Mouse (Mus musculus) liver, embryonic 16.5 days (tissue): ENCODE measurements around the gene Peli1. TPM values are rescaled to one million over a fixed set of nuclear protein-coding genes. Genes with fewer than 3 reads are reported as not detected.

Experiments
- ATAC-seq: fragments of 200-750 bp; cut with Nextera tagmentation; 2 replicates; pipeline ENCODE4 v1.8.0; 2017; ENCODE audit warnings: low read depth, mild to moderate bottlenecking, moderate number of reproducible peaks, moderate library complexity
- H3K27ac ChIP-seq: fragments of 300-500 bp; sonication (generic); 2 replicates; pipeline ENCODE4 v1.5.1; 2014; ENCODE audit warnings: mild to moderate bottlenecking, low read length
- H3K27me3 ChIP-seq: fragments of 300-500 bp; sonication (generic); 2 replicates; pipeline ENCODE4 v1.6.1; 2014; ENCODE audit warnings: low read depth, low read length, mixed read lengths; ENCODE audit not compliant: control insufficient read depth, insufficient read depth
- H3K36me3 ChIP-seq: fragments of 300-500 bp; sonication (generic); 2 replicates; pipeline ENCODE4 v1.6.1; 2014; ENCODE audit warnings: mild to moderate bottlenecking; ENCODE audit not compliant: control insufficient read depth, insufficient read depth
- H3K4me1 ChIP-seq: fragments of 300-500 bp; sonication (generic); 2 replicates; pipeline ENCODE4 v1.6.1; 2014; ENCODE audit warnings: low read depth, low read length, mixed read lengths; ENCODE audit not compliant: control insufficient read depth
- H3K4me2 ChIP-seq: fragments of 300-500 bp; sonication (generic); 2 replicates; pipeline ENCODE4 v1.6.1; 2014; ENCODE audit warnings: low read depth, low read length, mixed read lengths
- H3K4me3 ChIP-seq: fragments of 300-500 bp; sonication (generic); 2 replicates; pipeline ENCODE4 v1.5.1; 2014; ENCODE audit warnings: low read depth, mild to moderate bottlenecking, low read length
- H3K9ac ChIP-seq: fragments of 300-500 bp; sonication (generic); 2 replicates; pipeline ENCODE4 v1.6.1; 2014; ENCODE audit warnings: low read depth, low read length
- H3K9me3 ChIP-seq: fragments of 300-500 bp; sonication (generic); replicated peaks from 2 replicates; pipeline ENCODE4 v1.6.1; 2016; ENCODE audit warnings: low read length; ENCODE audit not compliant: control insufficient read depth
- WGBS: fragments of 180-500 bp; shearing (Covaris S2); extraction: QIAGEN DNeasy Blood & Tissue Kit; methylation state at CpG from one replicate; pipeline ENCODE4 v1.1.7; 2014; ENCODE audit not compliant: insufficient replicate concordance; 5-methylcytosine and 5-hydroxymethylcytosine counted together
- polyA plus RNA-seq: library from polyadenylated mRNA; unstranded; fragments of >200 nt; fragmentation: Nextera tagmentation; extraction: Ambion mirVana; gene quantifications from 2 replicates; pipeline ENCODE4 v1.2.1, GENCODE M21; 2015

Gene Peli1
- polyA plus RNA-seq, 1 experiment from 2014 or later: 9.4 TPM

DNA sequence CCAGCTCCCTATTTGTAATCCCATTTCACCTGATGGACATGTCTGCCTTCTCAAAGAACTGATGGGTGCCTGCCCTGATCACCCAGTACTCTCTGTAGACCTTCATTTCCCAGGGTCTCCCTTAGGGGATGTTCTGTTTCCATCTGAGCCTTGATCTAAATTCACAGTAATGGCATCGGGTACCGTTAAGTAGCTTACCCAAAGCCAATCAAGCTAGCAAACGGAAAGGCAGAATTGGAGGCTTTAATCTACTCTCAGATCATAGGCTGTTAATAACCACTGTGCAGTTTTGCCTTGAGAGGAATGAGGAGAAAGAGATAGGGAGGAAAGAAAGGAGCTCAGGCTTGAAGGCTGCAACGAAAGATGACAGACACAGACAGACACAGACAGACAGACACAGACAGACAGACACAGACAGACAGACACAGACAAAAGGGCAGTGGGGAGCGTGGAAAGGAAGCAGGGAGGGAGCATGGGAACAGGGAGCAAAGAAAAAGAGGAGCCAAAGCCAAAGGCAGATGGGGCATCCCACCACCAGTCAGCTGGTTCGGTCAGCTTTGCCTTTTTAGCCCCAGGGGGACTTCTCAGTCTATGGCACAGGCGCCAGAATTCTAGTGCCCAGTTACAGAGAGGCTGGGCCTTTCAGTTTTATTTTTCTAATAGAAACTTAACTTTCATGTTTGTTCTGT is 30.6 kb upstream of the Peli1 start:
- Histone ChIP-seq H3K4me1 (no peaks in the 10 kb centered on the region; the same call in 1 of the 2 replicates), H3K4me3 (no peak overlapping the region), H3K4me2 (no peak overlapping the region), H3K27ac (no peak overlapping the region), H3K36me3 (no peaks in the 10 kb centered on the region), H3K9me3 (no peaks in the 10 kb centered on the region), H3K9ac (no peak overlapping the region), H3K27me3 (no peaks in the 10 kb centered on the region)
- no peak for ATAC-seq
- WGBS: 65% methylated on average over 7 of the region's 7 CpGs

GRCm38 (mm10) chr11:21061075-21061403 is 30.1 kb upstream of the Peli1 start:
- no peak overlapping the region for H3K4me2 ChIP-seq
- H3K27ac ChIP-seq: no peak overlapping the region
- 59% methylated on average over 8 of the region's 8 CpGs for WGBS
- H3K4me3 ChIP-seq: no peak overlapping the region
- H3K9ac ChIP-seq: no peak overlapping the region
- H3K27me3 ChIP-seq: no peaks in the 10 kb centered on the region
- H3K9me3 ChIP-seq: no peaks in the 10 kb centered on the region
- no peaks in the 10 kb centered on the region for H3K36me3 ChIP-seq
- no peaks in the 10 kb centered on the region; the same call in 1 of the 2 replicates for H3K4me1 ChIP-seq
- ATAC-seq: no peak

DNA sequence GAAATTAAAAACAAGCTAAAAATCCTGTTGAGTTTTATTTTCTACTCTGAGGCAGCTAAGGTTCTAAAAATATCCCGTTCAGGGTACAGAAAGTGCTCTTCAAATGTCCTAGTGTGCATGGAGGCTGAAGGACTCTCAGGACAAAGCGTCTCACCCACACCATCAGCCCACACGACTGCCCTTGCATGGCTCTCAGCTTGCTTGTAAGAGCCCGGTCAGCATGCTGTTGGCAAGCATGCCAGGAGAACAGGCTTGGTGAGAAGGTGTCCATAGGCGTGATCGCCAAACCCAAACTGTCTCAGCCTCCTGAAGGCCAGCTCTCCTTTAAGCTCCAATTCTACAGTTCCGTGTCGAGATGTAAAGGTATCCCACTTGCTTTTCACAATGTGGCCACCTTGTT is 29.7 kb upstream of the Peli1 start:
- no peaks in the 10 kb centered on the region; the same call in 1 of the 2 replicates for H3K4me1 ChIP-seq
- no peaks in the 10 kb centered on the region for H3K36me3 ChIP-seq
- no peak overlapping the region for H3K4me3 ChIP-seq
- H3K27me3 ChIP-seq: no peaks in the 10 kb centered on the region
- no peak overlapping the region for H3K9ac ChIP-seq
- H3K4me2 ChIP-seq: no peak overlapping the region
- WGBS: 69% methylated on average over 8 of the region's 8 CpGs
- ATAC-seq: no peak
- no peaks in the 10 kb centered on the region for H3K9me3 ChIP-seq
- no peak overlapping the region for H3K27ac ChIP-seq

DNA sequence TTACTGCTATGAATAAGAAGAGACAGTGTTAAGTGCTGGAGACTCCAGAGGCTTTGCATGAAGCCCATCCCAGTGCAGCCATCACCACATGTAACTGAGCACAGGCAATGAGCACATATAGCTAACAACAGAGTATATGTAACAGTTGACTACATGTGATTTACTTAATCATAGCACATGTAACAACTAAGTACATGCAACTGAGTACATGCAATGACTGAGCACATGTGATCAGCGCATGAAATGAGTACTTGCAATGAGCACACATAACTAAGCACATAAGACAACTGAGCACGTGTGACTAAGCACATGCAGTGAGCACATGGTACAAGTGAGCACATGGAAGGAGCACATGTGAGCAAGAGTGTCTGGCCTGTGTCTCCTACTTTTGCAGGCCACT is 29.0 kb upstream of the Peli1 start:
- no peak for ATAC-seq
- no peak overlapping the region for H3K9ac ChIP-seq
- no peak overlapping the region for H3K4me3 ChIP-seq
- no peaks in the 10 kb centered on the region for H3K9me3 ChIP-seq
- H3K27ac ChIP-seq: no peak overlapping the region
- 72% methylated on average over 2 of the region's 2 CpGs for WGBS
- H3K27me3 ChIP-seq: no peaks in the 10 kb centered on the region
- no peaks in the 10 kb centered on the region; the same call in 1 of the 2 replicates for H3K4me1 ChIP-seq
- no peaks in the 10 kb centered on the region for H3K36me3 ChIP-seq
- H3K4me2 ChIP-seq: no peak overlapping the region

DNA sequence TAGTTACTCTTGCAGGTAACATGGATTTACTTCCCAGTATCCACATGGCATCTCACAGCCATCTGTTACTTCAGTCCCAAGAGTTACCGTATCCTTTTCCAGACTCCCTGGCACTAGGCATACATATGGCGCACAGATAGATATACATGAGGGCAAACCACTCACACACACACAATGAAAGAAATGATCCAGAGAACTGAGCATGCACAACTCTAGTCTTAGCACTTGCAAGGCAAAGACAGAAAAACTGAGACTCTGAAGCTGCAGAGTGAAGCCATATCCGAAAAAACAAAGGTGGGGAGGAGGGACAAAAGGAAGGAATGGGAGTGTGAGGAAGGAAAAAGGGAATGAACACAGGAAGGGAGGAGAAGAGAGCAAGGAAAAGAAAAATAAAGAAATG is 27.8 kb upstream of the Peli1 start:
- 58% methylated on average over 3 of the region's 3 CpGs for WGBS
- no peak overlapping the region for H3K9ac ChIP-seq
- no peak overlapping the region for H3K4me2 ChIP-seq
- no peaks in the 10 kb centered on the region for H3K4me1 ChIP-seq
- H3K36me3 ChIP-seq: no peaks in the 10 kb centered on the region
- H3K4me3 ChIP-seq: no peak overlapping the region
- no peaks in the 10 kb centered on the region for H3K27me3 ChIP-seq
- no peak overlapping the region for H3K27ac ChIP-seq
- ATAC-seq: no peak
- H3K9me3 ChIP-seq: no peaks in the 10 kb centered on the region

- Histone ChIP-seq H3K36me3 (no peaks in the 10 kb centered on the region), H3K9me3 (no peaks in the 10 kb centered on the region), H3K4me3 (no peak overlapping the region), H3K27ac (no peak overlapping the region), H3K27me3 (no peaks in the 10 kb centered on the region), H3K4me2 (no peak overlapping the region; the same call in 1 of the 2 replicates), H3K9ac (no peak overlapping the region), H3K4me1 (peaks cover 3% of the 10 kb centered on the region)
- 50% methylated on average over 2 of the region's 2 CpGs for WGBS
- peak; percentile 69 for ATAC-seq
These were observed 11.7 kb upstream of the Peli1 start for GRCm38 (mm10) chr11:21079400-21079799.

DNA sequence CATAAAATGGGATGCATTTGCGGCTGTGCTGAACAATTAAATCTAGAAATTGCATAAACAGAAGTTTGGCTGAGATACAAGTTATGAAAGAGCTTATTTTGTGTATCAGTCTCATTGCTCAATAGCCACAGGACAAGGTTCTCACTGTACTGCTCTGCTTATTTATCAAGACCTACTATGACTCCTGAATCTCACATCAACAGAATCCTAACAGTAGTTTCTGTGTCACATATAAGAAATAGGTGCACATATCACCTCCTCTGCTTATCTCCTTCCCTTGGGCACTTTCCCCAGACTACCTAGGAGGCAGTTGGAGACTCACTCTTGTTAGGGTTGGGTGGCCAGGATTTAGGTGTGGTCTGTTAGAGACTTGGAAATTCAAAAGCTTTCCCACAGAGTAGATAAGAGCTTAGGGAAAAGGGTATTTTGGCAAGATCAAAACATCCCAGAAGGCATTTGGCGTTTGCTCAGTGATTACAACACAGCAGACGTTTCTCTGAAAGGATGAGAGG is 11.2 kb upstream of the Peli1 start:
- whole genome bisulfite sequencing: 34% methylated on average over 3 of the region's 3 CpGs
- peak; percentile 68 for ATAC-seq
- Histone ChIP-seq H3K4me2 (no peak overlapping the region; the same call in 1 of the 2 replicates), H3K4me3 (no peak overlapping the region), H3K4me1 (peaks cover 3% of the 10 kb centered on the region), H3K27ac (no peak overlapping the region), H3K36me3 (no peaks in the 10 kb centered on the region), H3K9ac (no peak overlapping the region), H3K9me3 (no peaks in the 10 kb centered on the region), H3K27me3 (no peaks in the 10 kb centered on the region)

GRCm38 (mm10) chr11:21081169-21081568 is 9.9 kb upstream of the Peli1 start:
- no peaks in the 10 kb centered on the region for H3K9me3 ChIP-seq
- no peaks in the 10 kb centered on the region for H3K36me3 ChIP-seq
- no peak overlapping the region for H3K4me2 ChIP-seq
- H3K27ac ChIP-seq: no peak overlapping the region
- H3K27me3 ChIP-seq: peaks cover 2% of the 10 kb centered on the region; the same call in 1 of the 2 replicates
- peaks cover 3% of the 10 kb centered on the region for H3K4me1 ChIP-seq
- no peak for ATAC-seq
- H3K9ac ChIP-seq: no peak overlapping the region
- H3K4me3 ChIP-seq: no peak overlapping the region
- 83% methylated on average over 3 of the region's 3 CpGs for WGBS

GRCm38 (mm10) chr11:21082711-21083110 is 8.4 kb upstream of the Peli1 start:
- H3K4me3 ChIP-seq: no peak overlapping the region
- H3K4me1 ChIP-seq: peaks cover 3% of the 10 kb centered on the region
- peaks cover 5% of the 10 kb centered on the region for H3K27me3 ChIP-seq
- ATAC-seq: peak; percentile 83
- no peaks in the 10 kb centered on the region for H3K9me3 ChIP-seq
- no peak overlapping the region for H3K4me2 ChIP-seq
- WGBS: 25% methylated on average over 2 of the region's 2 CpGs
- H3K27ac ChIP-seq: no peak overlapping the region
- H3K9ac ChIP-seq: no peak overlapping the region
- H3K36me3 ChIP-seq: no peaks in the 10 kb centered on the region
